Mouse (Mus musculus): Measurements from ENCODE around the gene Pltp. TPM values are rescaled to one million over a fixed set of nuclear protein-coding genes. Genes with fewer than 3 reads are reported as not detected.

Gene Pltp
- polyA plus RNA-seq, 1 experiment from 2014 or later, result 59.4 TPM

- H3K4me1 ChIP-seq, result peaks cover 10% of the 10 kb centered on the region; the same call in 1 of the 2 replicates
- peaks cover 27% of the 10 kb centered on the region for H3K36me3 ChIP-seq
- peak; percentile 37; the same call in 1 of the 2 replicates for ATAC-seq (ENCODE audit: insufficient number of reproducible peaks, insufficient read depth, low FRiP score, low TSS enrichment)
- no peaks in the 10 kb centered on the region for H3K27me3 ChIP-seq
- no peaks in the 10 kb centered on the region for H3K9me3 ChIP-seq
- peak within 1 kb of the TSS; percentile 59 for H3K4me3 ChIP-seq
- H3K27ac ChIP-seq, result peak within 1 kb of the TSS; percentile 72
- WGBS, result 1% methylated on average over 35 of the region's 35 CpGs
- H3K4me2 ChIP-seq (replicated peaks), result peak within 1 kb of the TSS; percentile 94
- peak within 1 kb of the TSS; percentile 72 for H3K9ac ChIP-seq
These were observed 24.7 kb downstream of the Pltp start, which contains the start of gene Ctsa for GRCm38 (mm10) chr2:164832748-164833301. TSS of gene Ctsa (plus strand) at chr2:164832873.

GRCm38 (mm10) chr2:164832032-164832747 is 25.3 kb downstream of the Pltp start:
- Histone ChIP-seq H3K4me1 (peaks cover 10% of the 10 kb centered on the region; the same call in 1 of the 2 replicates), H3K27me3 (no peaks in the 10 kb centered on the region), H3K9me3 (no peaks in the 10 kb centered on the region), H3K36me3 (peaks cover 28% of the 10 kb centered on the region), H3K9ac (peak overlapping the region; percentile 72), H3K4me3 (peak overlapping the region; percentile 59), H3K27ac (peak overlapping the region; percentile 72), H3K4me2 (replicated peaks) (peak overlapping the region; percentile 94)
- 63% methylated on average over 16 of the region's 16 CpGs for WGBS
- no peak for ATAC-seq (ENCODE audit: insufficient number of reproducible peaks, insufficient read depth, low FRiP score, low TSS enrichment)

GRCm38 (mm10) chr2:164831029-164831428 is 26.5 kb downstream of the Pltp start:
- Histone ChIP-seq H3K9me3 (no peaks in the 10 kb centered on the region), H3K36me3 (peaks cover 29% of the 10 kb centered on the region), H3K9ac (no peak overlapping the region), H3K27ac (no peak overlapping the region), H3K4me3 (no peak overlapping the region), H3K4me1 (peaks cover 10% of the 10 kb centered on the region; the same call in 1 of the 2 replicates), H3K27me3 (no peaks in the 10 kb centered on the region), H3K4me2 (replicated peaks) (no peak overlapping the region)
- no peak for ATAC-seq (ENCODE audit: insufficient number of reproducible peaks, insufficient read depth, low FRiP score, low TSS enrichment)
- WGBS, result 85% methylated on average over 10 of the region's 10 CpGs

- H3K4me2 ChIP-seq (replicated peaks), result no peak overlapping the region
- WGBS, result 92% methylated on average over 1 of the region's 1 CpGs
- peaks cover 1% of the 10 kb centered on the region; the same call in 1 of the 2 replicates for H3K4me1 ChIP-seq
- H3K9ac ChIP-seq, result no peak overlapping the region
- no peak for ATAC-seq (ENCODE audit: insufficient number of reproducible peaks, insufficient read depth, low FRiP score, low TSS enrichment)
- H3K27ac ChIP-seq, result no peak overlapping the region
- peaks cover 44% of the 10 kb centered on the region for H3K36me3 ChIP-seq
- no peak overlapping the region for H3K4me3 ChIP-seq
- no peaks in the 10 kb centered on the region for H3K27me3 ChIP-seq
- no peaks in the 10 kb centered on the region for H3K9me3 ChIP-seq
These were observed 28.4 kb downstream of the Pltp start for GRCm38 (mm10) chr2:164829090-164829489.

GRCm38 (mm10) chr2:164828437-164828836 is 29.1 kb downstream of the Pltp start, which contains the start of gene Spata25:
TSS of gene Spata25 (minus strand) at chr2:164828537.
- H3K9me3 ChIP-seq, result no peaks in the 10 kb centered on the region
- no peak within 1 kb of the TSS for H3K27ac ChIP-seq
- no peak within 1 kb of the TSS for H3K4me2 ChIP-seq (replicated peaks)
- H3K4me1 ChIP-seq, result peaks cover 5% of the 10 kb centered on the region; the same call in 1 of the 2 replicates
- 86% methylated on average over 6 of the region's 6 CpGs for WGBS
- peaks cover 44% of the 10 kb centered on the region for H3K36me3 ChIP-seq
- H3K27me3 ChIP-seq, result no peaks in the 10 kb centered on the region
- H3K4me3 ChIP-seq, result no peak within 1 kb of the TSS
- ATAC-seq (ENCODE audit: insufficient number of reproducible peaks, insufficient read depth, low FRiP score, low TSS enrichment), result no peak
- H3K9ac ChIP-seq, result no peak within 1 kb of the TSS

- 90% methylated on average over 16 of the region's 16 CpGs for WGBS
- H3K27me3 ChIP-seq, result no peaks in the 10 kb centered on the region
These were observed 30.2 kb downstream of the Pltp start for GRCm38 (mm10) chr2:164827146-164827850.

GRCm38 (mm10) chr2:164825521-164825920 is 32.0 kb downstream of the Pltp start:
- no peak for ATAC-seq (ENCODE audit: insufficient number of reproducible peaks, insufficient read depth, low FRiP score, low TSS enrichment)
- Histone ChIP-seq H3K27me3 (no peaks in the 10 kb centered on the region), H3K27ac (no peak overlapping the region), H3K4me2 (replicated peaks) (no peak overlapping the region), H3K4me1 (peaks cover 7% of the 10 kb centered on the region; the same call in 1 of the 2 replicates), H3K9me3 (no peaks in the 10 kb centered on the region), H3K4me3 (no peak overlapping the region), H3K36me3 (peaks cover 52% of the 10 kb centered on the region), H3K9ac (no peak overlapping the region)
- WGBS, result 96% methylated on average over 17 of the region's 17 CpGs

More at GRCm38 (mm10) chr2:164827146-164827850, 30.2 kb downstream of the Pltp start:
- H3K36me3 ChIP-seq, result peaks cover 44% of the 10 kb centered on the region
- peaks cover 7% of the 10 kb centered on the region; the same call in 1 of the 2 replicates for H3K4me1 ChIP-seq
- no peak overlapping the region for H3K9ac ChIP-seq
- no peak overlapping the region for H3K27ac ChIP-seq
- no peak overlapping the region for H3K4me3 ChIP-seq
- H3K9me3 ChIP-seq, result no peaks in the 10 kb centered on the region
- no peak for ATAC-seq (ENCODE audit: insufficient number of reproducible peaks, insufficient read depth, low FRiP score, low TSS enrichment)
- H3K4me2 ChIP-seq (replicated peaks), result no peak overlapping the region

GRCm38 (mm10) chr2:164823969-164824368 is 33.5 kb downstream of the Pltp start:
- no peak for ATAC-seq (ENCODE audit: insufficient number of reproducible peaks, insufficient read depth, low FRiP score, low TSS enrichment)
- H3K36me3 ChIP-seq, result peaks cover 53% of the 10 kb centered on the region
- no peak overlapping the region for H3K4me2 ChIP-seq (replicated peaks)
- H3K9ac ChIP-seq, result no peak overlapping the region
- H3K4me3 ChIP-seq, result no peak overlapping the region
- WGBS, result 92% methylated on average over 4 of the region's 4 CpGs
- H3K27me3 ChIP-seq, result no peaks in the 10 kb centered on the region
- peaks cover 7% of the 10 kb centered on the region; the same call in 1 of the 2 replicates for H3K4me1 ChIP-seq
- H3K27ac ChIP-seq, result no peak overlapping the region
- no peaks in the 10 kb centered on the region for H3K9me3 ChIP-seq

- 3% methylated on average over 10 of the region's 10 CpGs for WGBS
- peaks cover 45% of the 10 kb centered on the region for H3K36me3 ChIP-seq
These were observed 34.3 kb downstream of the Pltp start for GRCm38 (mm10) chr2:164823181-164823585.

GRCm38 (mm10) chr2:164822636-164823165 is 34.8 kb downstream of the Pltp start, which contains the start of gene Zswim1:
TSS of gene Zswim1 (plus strand) at chr2:164822686.
- peaks cover 8% of the 10 kb centered on the region; the same call in 1 of the 2 replicates for H3K4me1 ChIP-seq
- H3K4me3 ChIP-seq, result peak within 1 kb of the TSS; percentile 71
- no peaks in the 10 kb centered on the region for H3K27me3 ChIP-seq
- peak within 1 kb of the TSS; percentile 84 for H3K27ac ChIP-seq
- peaks cover 41% of the 10 kb centered on the region for H3K36me3 ChIP-seq
- no peaks in the 10 kb centered on the region for H3K9me3 ChIP-seq
- peak within 1 kb of the TSS; percentile 52 for H3K4me2 ChIP-seq (replicated peaks)
- ATAC-seq (ENCODE audit: insufficient number of reproducible peaks, insufficient read depth, low FRiP score, low TSS enrichment), result peak; percentile 99
- WGBS, result 1% methylated on average over 32 of the region's 32 CpGs
- peak within 1 kb of the TSS; percentile 61 for H3K9ac ChIP-seq

More at GRCm38 (mm10) chr2:164823181-164823585, 34.3 kb downstream of the Pltp start:
- H3K27me3 ChIP-seq, result no peaks in the 10 kb centered on the region
- H3K4me2 ChIP-seq (replicated peaks), result peak overlapping the region; percentile 52
- peak; percentile 25; the same call in 1 of the 2 replicates for ATAC-seq (ENCODE audit: insufficient number of reproducible peaks, insufficient read depth, low FRiP score, low TSS enrichment)
- H3K4me1 ChIP-seq, result peaks cover 7% of the 10 kb centered on the region; the same call in 1 of the 2 replicates
- H3K4me3 ChIP-seq, result peak overlapping the region; percentile 71
- no peaks in the 10 kb centered on the region for H3K9me3 ChIP-seq
- peak overlapping the region; percentile 84 for H3K27ac ChIP-seq
- peak overlapping the region; percentile 61 for H3K9ac ChIP-seq

- H3K4me1 ChIP-seq, result peaks cover 11% of the 10 kb centered on the region; the same call in 1 of the 2 replicates
- peaks cover 25% of the 10 kb centered on the region for H3K36me3 ChIP-seq
- ATAC-seq (ENCODE audit: insufficient number of reproducible peaks, insufficient read depth, low FRiP score, low TSS enrichment), result no peak
- no peak overlapping the region for H3K4me3 ChIP-seq
- H3K9me3 ChIP-seq, result no peaks in the 10 kb centered on the region
- H3K9ac ChIP-seq, result no peak overlapping the region
- H3K27me3 ChIP-seq, result no peaks in the 10 kb centered on the region
- WGBS, result 90% methylated on average over 6 of the region's 6 CpGs
- H3K27ac ChIP-seq, result no peak overlapping the region
- H3K4me2 ChIP-seq (replicated peaks), result no peak overlapping the region
These were observed 36.5 kb downstream of the Pltp start for GRCm38 (mm10) chr2:164821060-164821459.

All from embryonic facial prominence, embryonic 12.5 days (tissue).